Mouse (Mus musculus): ENCODE results near the gene Ttll7. TPM values are rescaled to one million over a fixed set of nuclear protein-coding genes. Genes with fewer than 3 reads are reported as not detected.

The Ttll7 gene
- total RNA-seq, 2 experiments from 2014 or later = 133 to 138 TPM

- DNase-seq (ENCODE audit: extremely low spot score in 1 of 2, low spot score in 1 of 2) = peak; percentile 27 to 29
These were observed 141.9 kb downstream of the Ttll7 start for GRCm38 (mm10) chr3:146993834-146994669.

GRCm38 (mm10) chr3:146994670-146995415 lies 142.7 kb downstream of the Ttll7 start:
- DNase-seq (ENCODE audit: extremely low spot score in 1 of 2, low spot score in 1 of 2) = no peak

GRCm38 (mm10) chr3:146999148-146999547 lies 147.0 kb downstream of the Ttll7 start:
- DNase-seq (ENCODE audit: extremely low spot score in 1 of 2, low spot score in 1 of 2) = no peak

GRCm38 (mm10) chr3:147000963-147001362 lies 148.8 kb downstream of the Ttll7 start:
- DNase-seq (ENCODE audit: extremely low spot score in 1 of 2, low spot score in 1 of 2) = no peak

GRCm38 (mm10) chr3:147001557-147001956 lies 149.4 kb downstream of the Ttll7 start:
- no peak for DNase-seq (ENCODE audit: extremely low spot score in 1 of 2, low spot score in 1 of 2)

GRCm38 (mm10) chr3:147016506-147016905 lies 164.3 kb downstream of the Ttll7 start:
- no peak for DNase-seq (ENCODE audit: extremely low spot score in 1 of 2, low spot score in 1 of 2)

- no peak for DNase-seq (ENCODE audit: extremely low spot score in 1 of 2, low spot score in 1 of 2)
These were observed 167.3 kb downstream of the Ttll7 start for GRCm38 (mm10) chr3:147019506-147019905.

GRCm38 (mm10) chr3:147026248-147026647 lies 174.1 kb downstream of the Ttll7 start:
- no peak for DNase-seq (ENCODE audit: extremely low spot score in 1 of 2, low spot score in 1 of 2)

- no peak for DNase-seq (ENCODE audit: extremely low spot score in 1 of 2, low spot score in 1 of 2)
These were observed 176.2 kb downstream of the Ttll7 start for GRCm38 (mm10) chr3:147028382-147028781.

GRCm38 (mm10) chr3:147029718-147030117 lies 177.6 kb downstream of the Ttll7 start:
- DNase-seq (ENCODE audit: extremely low spot score in 1 of 2, low spot score in 1 of 2) = no peak

GRCm38 (mm10) chr3:147030266-147030880 lies 178.2 kb downstream of the Ttll7 start:
- no peak for DNase-seq (ENCODE audit: extremely low spot score in 1 of 2, low spot score in 1 of 2)

Other genes starting within 250 kb of the Ttll7 start
- not detected for gene Dnase2b, start 236.8 kb upstream of the Ttll7 start, total RNA-seq (2021)
- not detected for gene 4930503B20Rik, start 201.1 kb upstream of the Ttll7 start, total RNA-seq (2021)
- gene Samd13, start 166.8 kb upstream of the Ttll7 start, total RNA-seq (2021) = not detected
- gene Prkacb, start 39.4 kb upstream of the Ttll7 start, total RNA-seq (2021) = 100 to 1,000 TPM; 234 to 269 TPM

Data from layer of hippocampus, postnatal 25 days (tissue).